Mouse (Mus musculus) cerebellum, adult 2 months (tissue): ENCODE results near the gene Scaf4.

Experiments used
- CTCF ChIP-seq: fragments of 200-500 bp; IDR thresholded peaks from 2 replicates; pipeline ENCODE4 v1.5.1; 2011; ENCODE audit warnings: low read depth, mild to moderate bottlenecking, control low read depth, low read length, moderate library complexity, borderline replicate concordance; ENCODE audit not compliant: insufficient read depth
- POLR2A ChIP-seq: fragments of 200-500 bp; IDR thresholded peaks from 2 replicates; pipeline ENCODE4 v1.6.1; 2011; ENCODE audit warnings: low read length, control low read depth, borderline replicate concordance; ENCODE audit not compliant: insufficient read depth

DNA sequence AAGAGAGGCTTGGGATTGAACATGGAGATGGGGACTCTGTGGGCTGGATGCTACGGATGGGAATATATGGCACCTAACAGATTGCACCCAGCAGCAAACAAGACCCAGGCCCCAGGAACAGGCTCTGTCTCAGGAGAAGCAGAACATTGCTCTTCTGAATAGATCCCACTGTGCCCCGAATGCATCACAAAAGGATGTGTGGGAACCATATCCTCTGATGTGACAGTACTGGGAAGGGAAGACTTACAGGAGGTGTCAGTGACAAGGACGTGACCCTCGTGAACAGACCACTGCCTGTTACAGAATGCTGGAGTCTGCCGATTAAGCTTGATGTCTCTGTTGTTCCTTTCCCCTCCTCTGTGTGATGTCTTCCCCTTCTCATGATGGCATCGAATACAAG is 48.2 kb upstream of the Scaf4 start:
- TF ChIP-seq CTCF (no peak), POLR2A (no peak)
